Mouse (Mus musculus) cortical plate, adult 2 months (tissue): ENCODE measurements around the gene Pi4kb. TPM values are rescaled to one million over a fixed set of nuclear protein-coding genes. Genes with fewer than 3 reads are reported as not detected.
"Not testable (repeated sequence)": the region's sequence is repeated elsewhere in the genome, so short reads cannot be mapped to it uniquely, and the experiment has no call there.

Experiments
- H3K27ac ChIP-seq: fragments of 200-500 bp; 2 replicates; pipeline ENCODE4 v1.5.1; 2012; ENCODE audit warnings: low read length, control low read depth, inconsistent platforms; ENCODE audit not compliant: insufficient read depth
- H3K4me1 ChIP-seq: fragments of 200-500 bp; 2 replicates; pipeline ENCODE4 v1.6.1; 2011; ENCODE audit warnings: low read length; ENCODE audit not compliant: control insufficient read depth, insufficient read depth
- H3K4me3 ChIP-seq: fragments of 200-500 bp; 2 replicates; pipeline ENCODE4 v1.5.1; 2011; ENCODE audit warnings: mild to moderate bottlenecking, low read length, control low read depth; ENCODE audit not compliant: insufficient read depth
- CTCF ChIP-seq: fragments of 200-500 bp; IDR thresholded peaks from 2 replicates; pipeline ENCODE4 v1.5.1; 2011; ENCODE audit warnings: mild to moderate bottlenecking, control low read depth, low read length; ENCODE audit not compliant: insufficient read depth; ENCODE audit errors: extremely low read depth
- POLR2A ChIP-seq: fragments of 200-500 bp; IDR thresholded peaks from 2 replicates; pipeline ENCODE4 v1.6.1; 2011; ENCODE audit warnings: mild to moderate bottlenecking, low read length, control low read depth; ENCODE audit not compliant: insufficient read depth; ENCODE audit errors: extremely low read depth
- polyA plus RNA-seq: library from polyadenylated mRNA; depleted of rRNA; stranded (reverse); fragments of >200 nt; gene quantifications from 2 replicates; pipeline ENCODE4 v1.2.3, GENCODE M21; 2012

The Pi4kb gene
- polyA plus RNA-seq, 1 experiment, result 56.6 TPM

- peak overlapping the region; percentile 71 for H3K4me3 ChIP-seq
- TF ChIP-seq CTCF, result no peak
- no peak for TF ChIP-seq POLR2A
- no peak overlapping the region for H3K27ac ChIP-seq
- H3K4me1 ChIP-seq, result peaks cover 2% of the 10 kb centered on the region; the same call in 1 of the 2 replicates
Measured at GRCm38 (mm10) chr3:95016532-95017056, 42.1 kb downstream of the Pi4kb start.

- TF ChIP-seq CTCF (no peak), POLR2A (no peak)
- Histone ChIP-seq H3K27ac (no peak overlapping the region), H3K4me3 (no peak overlapping the region), H3K4me1 (peaks cover 2% of the 10 kb centered on the region; the same call in 1 of the 2 replicates)
Measured at GRCm38 (mm10) chr3:95018741-95019140, 44.2 kb downstream of the Pi4kb start.

DNA sequence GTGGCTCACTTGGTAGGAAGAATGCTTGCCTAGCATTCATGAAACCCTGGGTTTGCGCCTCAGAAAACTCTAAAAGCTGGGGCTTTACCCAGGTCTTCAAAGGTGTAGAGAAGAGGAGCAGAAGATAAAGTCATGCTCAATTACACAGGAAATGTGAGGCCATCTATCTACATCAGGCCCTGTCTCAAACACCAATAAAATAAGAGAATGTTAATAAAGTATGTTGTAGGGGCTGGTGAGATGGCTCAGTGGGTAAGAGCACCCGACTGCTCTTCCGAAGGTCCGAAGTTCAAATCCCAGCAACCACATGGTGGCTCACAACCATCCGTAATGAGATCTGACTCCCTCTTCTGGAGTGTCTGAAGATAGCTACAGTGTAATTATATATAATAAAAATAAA lies 46.4 kb downstream of the Pi4kb start:
- H3K4me3 ChIP-seq, H3K27ac ChIP-seq, H3K4me1 ChIP-seq: not testable (repeated sequence)

- peaks cover 4% of the 10 kb centered on the region for H3K4me1 ChIP-seq
- H3K27ac ChIP-seq, result no peak overlapping the region
- H3K4me3 ChIP-seq, result no peak overlapping the region
- TF ChIP-seq POLR2A, result no peak
- TF ChIP-seq CTCF, result no peak
Measured at GRCm38 (mm10) chr3:95024551-95024950, 50.0 kb downstream of the Pi4kb start.

DNA sequence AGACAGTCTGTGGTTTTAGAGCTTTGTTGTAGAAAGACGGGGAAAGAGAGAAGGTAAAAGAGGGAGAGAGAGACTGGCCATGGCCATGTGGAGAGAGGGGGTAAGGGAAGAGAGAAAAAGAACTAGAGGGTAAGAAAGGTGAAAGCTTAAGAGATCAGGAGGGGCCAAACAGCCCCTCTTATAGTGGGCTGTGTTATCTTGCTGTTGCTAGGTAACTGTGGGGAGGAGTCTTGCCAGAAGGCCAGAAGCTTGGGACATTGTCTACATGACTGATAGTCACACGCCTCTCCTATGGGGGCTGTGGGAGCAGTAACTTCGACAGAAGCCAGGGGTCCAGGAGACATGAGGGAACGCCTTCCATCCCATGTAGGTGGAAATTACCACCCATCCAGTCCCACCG lies 50.7 kb downstream of the Pi4kb start:
- no peak overlapping the region for H3K4me3 ChIP-seq
- no peak overlapping the region for H3K27ac ChIP-seq
- peaks cover 4% of the 10 kb centered on the region for H3K4me1 ChIP-seq
- TF ChIP-seq POLR2A (no peak), CTCF (no peak)

GRCm38 (mm10) chr3:95027057-95027645 lies 52.6 kb downstream of the Pi4kb start:
- no peak overlapping the region for H3K4me3 ChIP-seq
- TF ChIP-seq POLR2A, result no peak
- TF ChIP-seq CTCF, result no peak
- no peak overlapping the region for H3K27ac ChIP-seq
- H3K4me1 ChIP-seq, result peaks cover 4% of the 10 kb centered on the region

- TF ChIP-seq POLR2A (peak; percentile 14; the same call in 1 of the 2 replicates), CTCF (no peak)
- Histone ChIP-seq H3K4me1 (peaks cover 4% of the 10 kb centered on the region), H3K27ac (no peak overlapping the region), H3K4me3 (no peak overlapping the region)
Measured at GRCm38 (mm10) chr3:95027701-95028100, 53.2 kb downstream of the Pi4kb start.

DNA sequence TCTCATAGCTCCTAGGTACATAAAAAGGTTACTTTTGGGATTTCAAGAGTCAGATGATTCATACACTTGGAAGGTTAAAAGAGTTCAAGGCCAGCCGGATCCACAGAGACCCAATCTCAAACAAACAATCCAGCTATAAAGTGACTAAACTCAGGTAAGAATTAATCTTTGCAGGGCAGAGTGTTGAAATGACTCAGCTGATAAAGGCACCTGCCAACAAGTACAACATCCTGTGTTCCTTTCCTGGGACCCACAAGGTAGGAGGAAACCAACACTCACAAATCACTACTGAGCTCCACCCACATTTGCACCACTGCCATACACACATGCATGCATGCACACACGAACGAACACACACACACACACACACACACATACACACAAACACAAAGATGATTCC lies 54.1 kb downstream of the Pi4kb start:
- Histone ChIP-seq H3K27ac (no peak overlapping the region), H3K4me1 (peaks cover 4% of the 10 kb centered on the region), H3K4me3 (no peak overlapping the region)
- TF ChIP-seq POLR2A (no peak), CTCF (no peak)

DNA sequence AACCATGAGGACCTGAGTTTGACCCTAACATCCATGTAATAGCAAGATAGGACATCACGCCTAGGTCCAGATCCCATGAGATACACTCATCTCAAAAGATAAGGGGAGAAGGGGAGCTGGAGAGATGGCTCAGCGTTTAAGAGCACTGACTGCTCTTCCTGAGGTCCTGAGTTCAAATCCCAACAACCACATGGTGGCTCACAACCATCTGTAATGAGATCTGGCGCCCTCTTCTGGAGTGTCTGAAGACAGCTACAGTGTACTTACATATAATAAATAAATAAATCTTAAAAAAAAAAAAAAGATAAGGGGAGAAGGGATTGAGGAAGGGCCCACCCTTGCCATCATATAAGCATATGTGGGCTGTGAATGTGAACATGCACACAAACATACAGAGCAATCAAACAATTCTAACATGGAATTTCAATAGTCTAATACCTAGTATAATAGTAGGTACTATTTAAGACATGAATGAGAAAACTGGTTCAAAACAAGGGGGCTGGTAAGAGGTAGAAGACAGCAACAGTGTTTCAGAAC lies 54.8 kb downstream of the Pi4kb start:
- not testable (repeated sequence) for H3K27ac ChIP-seq, H3K4me3 ChIP-seq, H3K4me1 ChIP-seq

DNA sequence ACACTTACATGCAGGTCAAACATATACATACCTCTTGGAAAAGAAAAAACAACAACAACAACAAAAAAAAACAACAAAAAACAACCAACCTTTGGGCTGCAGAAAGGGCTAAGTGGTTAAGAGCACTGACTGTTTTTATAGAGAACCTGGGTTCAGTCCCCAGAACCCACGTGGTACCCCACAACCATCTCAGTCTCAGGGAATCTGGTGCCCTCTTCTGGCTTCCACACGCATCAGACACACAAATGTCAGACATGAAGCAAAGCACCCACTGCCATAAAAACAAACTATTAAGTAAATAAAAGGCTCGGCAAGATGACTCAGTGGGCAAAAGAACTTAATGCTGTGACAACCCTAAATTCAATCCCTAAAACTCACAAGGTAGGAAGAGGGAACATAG lies 55.4 kb downstream of the Pi4kb start:
- TF ChIP-seq CTCF, result 0 out of 2 replicates have a peak, but pooled peaks have one; percentile 10
- TF ChIP-seq POLR2A, result no peak
- Histone ChIP-seq H3K27ac (no peak overlapping the region), H3K4me1 (no peaks in the 10 kb centered on the region; the same call in 1 of the 2 replicates), H3K4me3 (no peak overlapping the region)

DNA sequence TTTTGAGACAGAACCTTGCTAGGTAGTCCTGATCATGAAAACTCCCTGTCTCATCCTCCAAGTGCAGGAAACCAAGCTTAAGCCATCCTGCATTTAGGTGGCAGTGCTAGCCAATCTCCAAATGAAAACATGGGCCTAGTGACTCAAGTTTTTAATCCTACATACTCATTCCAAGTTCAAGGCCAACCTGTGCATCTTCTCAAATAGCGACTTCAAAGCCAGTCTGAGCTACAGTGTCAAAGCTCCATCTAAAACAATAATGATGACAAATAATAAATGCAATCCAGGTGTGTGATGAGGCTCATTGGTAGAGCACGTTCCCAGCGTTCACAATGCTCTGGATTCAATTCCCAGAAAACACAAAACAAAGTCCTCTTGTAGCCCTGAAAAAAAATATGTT lies 67.1 kb downstream of the Pi4kb start:
- no peak for TF ChIP-seq POLR2A
- TF ChIP-seq CTCF, result no peak
- Histone ChIP-seq H3K4me3 (peak overlapping the region; percentile 51), H3K4me1 (peaks cover 3% of the 10 kb centered on the region; the same call in 1 of the 2 replicates), H3K27ac (no peak overlapping the region)
